Mouse (Mus musculus) lung, embryonic 16.5 days (tissue): ENCODE measurements around the gene Ankrd24. TPM values are rescaled to one million over a fixed set of nuclear protein-coding genes. Genes with fewer than 3 reads are reported as not detected.

ENCODE experiments used
- ATAC-seq: fragments of 200-750 bp; cut with Nextera tagmentation; 2 replicates; pipeline ENCODE4 v1.8.0; 2017; ENCODE audit warnings: low read depth, mild to moderate bottlenecking, moderate library complexity
- H3K27ac ChIP-seq: fragments of 300-500 bp; sonication (generic); 2 replicates; pipeline ENCODE4 v1.5.1; 2014; ENCODE audit warnings: mild to moderate bottlenecking, control low read depth, low read length
- H3K27me3 ChIP-seq: fragments of 300-500 bp; sonication (generic); 2 replicates; pipeline ENCODE4 v1.6.1; 2014; ENCODE audit warnings: low read depth, low read length, mixed read lengths; ENCODE audit not compliant: control insufficient read depth, insufficient read depth
- H3K36me3 ChIP-seq: fragments of 300-500 bp; sonication (generic); 2 replicates; pipeline ENCODE4 v1.6.1; 2014; ENCODE audit warnings: low read length; ENCODE audit not compliant: control insufficient read depth, insufficient read depth
- H3K4me1 ChIP-seq: fragments of 300-500 bp; sonication (generic); replicated peaks from 2 replicates; pipeline ENCODE4 v1.6.1; 2014; ENCODE audit warnings: low read length, mixed read lengths; ENCODE audit not compliant: control insufficient read depth, insufficient read depth
- H3K4me2 ChIP-seq: fragments of 300-500 bp; sonication (generic); 2 replicates; pipeline ENCODE4 v1.6.1; 2014; ENCODE audit warnings: low read depth, low read length, control low read depth
- H3K4me3 ChIP-seq: fragments of 300-500 bp; sonication (generic); 2 replicates; pipeline ENCODE4 v1.5.1; 2014; ENCODE audit warnings: mild to moderate bottlenecking, low read length, control low read depth
- H3K9ac ChIP-seq: fragments of 300-500 bp; sonication (generic); 2 replicates; pipeline ENCODE4 v1.6.1; 2014; ENCODE audit warnings: low read length, control low read depth
- H3K9me3 ChIP-seq: fragments of 300-500 bp; sonication (generic); 2 replicates; pipeline ENCODE4 v1.6.1; 2016; ENCODE audit warnings: low read length; ENCODE audit not compliant: control insufficient read depth
- WGBS: fragments of 180-500 bp; shearing (Covaris S2); extraction: QIAGEN DNeasy Blood & Tissue Kit; methylation state at CpG from one replicate; pipeline ENCODE4 v1.1.7; 2014; 5-methylcytosine and 5-hydroxymethylcytosine counted together
- polyA plus RNA-seq: library from polyadenylated mRNA; unstranded; fragments of >200 nt; fragmentation: Nextera tagmentation; extraction: Ambion mirVana; gene quantifications from 2 replicates; pipeline ENCODE4 v1.2.1, GENCODE M21; 2015

Gene Ankrd24
- polyA plus RNA-seq, 1 experiment from 2014 or later, result 9.2 TPM

- Histone ChIP-seq H3K36me3 (no peaks in the 10 kb centered on the region), H3K27me3 (no peaks in the 10 kb centered on the region), H3K4me3 (no peak overlapping the region), H3K4me2 (no peak overlapping the region), H3K9ac (no peak overlapping the region), H3K27ac (0 out of 2 replicates have a peak overlapping the region, but pooled peaks have one; percentile 10), H3K9me3 (no peaks in the 10 kb centered on the region), H3K4me1 (peaks cover 35% of the 10 kb centered on the region)
- WGBS, result 11% methylated on average over 4 of the region's 4 CpGs
- ATAC-seq, result no peak
Observed at GRCm38 (mm10) chr10:81602741-81603151, 25.6 kb upstream of the Ankrd24 start.

GRCm38 (mm10) chr10:81604019-81604967 lies 24.0 kb upstream of the Ankrd24 start:
- H3K27me3 ChIP-seq, result no peaks in the 10 kb centered on the region

GRCm38 (mm10) chr10:81604968-81605665 lies 23.2 kb upstream of the Ankrd24 start:
- no peaks in the 10 kb centered on the region for H3K27me3 ChIP-seq
- H3K4me1 ChIP-seq, result peaks cover 24% of the 10 kb centered on the region
- peak overlapping the region; percentile 53 for H3K4me3 ChIP-seq
- no peaks in the 10 kb centered on the region for H3K36me3 ChIP-seq
- peak overlapping the region; percentile 91 for H3K27ac ChIP-seq
- peak overlapping the region; percentile 66 for H3K9ac ChIP-seq
- whole genome bisulfite sequencing, result 18% methylated on average over 29 of the region's 29 CpGs
- H3K4me2 ChIP-seq, result peak overlapping the region; percentile 67
- no peaks in the 10 kb centered on the region for H3K9me3 ChIP-seq
- peak; percentile 50 for ATAC-seq

More at GRCm38 (mm10) chr10:81604019-81604967, 24.0 kb upstream of the Ankrd24 start:
- H3K36me3 ChIP-seq, result no peaks in the 10 kb centered on the region
- H3K27ac ChIP-seq, result no peak overlapping the region
- 78% methylated on average over 12 of the region's 12 CpGs for WGBS
- ATAC-seq, result 0 out of 2 replicates have a peak, but pooled peaks have one; percentile 0
- H3K4me1 ChIP-seq, result peaks cover 31% of the 10 kb centered on the region
- peak overlapping the region; percentile 56 for H3K9ac ChIP-seq
- H3K4me3 ChIP-seq, result peak overlapping the region; percentile 0; the same call in 1 of the 2 replicates
- peak overlapping the region; percentile 35 for H3K4me2 ChIP-seq
- H3K9me3 ChIP-seq, result no peaks in the 10 kb centered on the region

GRCm38 (mm10) chr10:81605666-81605973 lies 22.7 kb upstream of the Ankrd24 start:
- Histone ChIP-seq H3K27ac (peak overlapping the region; percentile 91), H3K4me2 (peak overlapping the region; percentile 67), H3K9ac (peak overlapping the region; percentile 66), H3K36me3 (no peaks in the 10 kb centered on the region), H3K4me1 (peaks cover 21% of the 10 kb centered on the region), H3K4me3 (peak overlapping the region; percentile 53), H3K27me3 (no peaks in the 10 kb centered on the region), H3K9me3 (no peaks in the 10 kb centered on the region)
- WGBS, result 2% methylated on average over 14 of the region's 14 CpGs
- ATAC-seq, result 0 out of 2 replicates have a peak, but pooled peaks have one; percentile 3

- Histone ChIP-seq H3K4me2 (peak within 1 kb of the TSS; percentile 69), H3K4me1 (peaks cover 19% of the 10 kb centered on the region), H3K27me3 (no peaks in the 10 kb centered on the region), H3K9me3 (no peaks in the 10 kb centered on the region), H3K4me3 (peak within 1 kb of the TSS; percentile 58), H3K27ac (peak within 1 kb of the TSS; percentile 91), H3K9ac (peak within 1 kb of the TSS; percentile 66), H3K36me3 (no peaks in the 10 kb centered on the region)
- ATAC-seq, result peak; percentile 90
- WGBS, result under 1% methylated on average over 39 of the region's 39 CpGs
Observed at GRCm38 (mm10) chr10:81605974-81606751, 22.2 kb upstream of the Ankrd24 start, which contains the start of gene BC025920. Gene BC025920, plus strand, starts transcription at chr10:81606270.

GRCm38 (mm10) chr10:81608308-81608707 lies 20.0 kb upstream of the Ankrd24 start:
- Histone ChIP-seq H3K4me2 (no peak overlapping the region), H3K9ac (no peak overlapping the region), H3K9me3 (no peaks in the 10 kb centered on the region), H3K36me3 (no peaks in the 10 kb centered on the region), H3K27me3 (no peaks in the 10 kb centered on the region), H3K27ac (no peak overlapping the region), H3K4me1 (peaks cover 4% of the 10 kb centered on the region), H3K4me3 (no peak overlapping the region)
- WGBS, result 82% methylated on average over 1 of the region's 1 CpGs
- ATAC-seq, result no peak

GRCm38 (mm10) chr10:81612779-81613178 lies 15.6 kb upstream of the Ankrd24 start:
- Histone ChIP-seq H3K27ac (no peak overlapping the region), H3K9ac (no peak overlapping the region), H3K4me1 (0 out of 2 replicates have a peak, but pooled peaks cover 2% of the 10 kb centered on the region), H3K27me3 (no peaks in the 10 kb centered on the region), H3K36me3 (no peaks in the 10 kb centered on the region), H3K9me3 (no peaks in the 10 kb centered on the region), H3K4me3 (no peak overlapping the region), H3K4me2 (no peak overlapping the region)
- WGBS, result 63% methylated on average over 3 of the region's 3 CpGs
- ATAC-seq, result no peak

- ATAC-seq, result peak; percentile 39
- no peak overlapping the region for H3K4me2 ChIP-seq
- H3K27me3 ChIP-seq, result no peaks in the 10 kb centered on the region
- no peaks in the 10 kb centered on the region for H3K36me3 ChIP-seq
- H3K4me3 ChIP-seq, result no peak overlapping the region
- no peak overlapping the region for H3K27ac ChIP-seq
- H3K9ac ChIP-seq, result no peak overlapping the region
- H3K4me1 ChIP-seq, result 0 out of 2 replicates have a peak, but pooled peaks cover 2% of the 10 kb centered on the region
- H3K9me3 ChIP-seq, result peaks cover 3% of the 10 kb centered on the region; the same call in 1 of the 2 replicates
- WGBS, result 39% methylated on average over 6 of the region's 6 CpGs
Observed at GRCm38 (mm10) chr10:81615486-81615885, 12.9 kb upstream of the Ankrd24 start.
